Mouse (Mus musculus) G1E (cell line): ENCODE results near the gene Kmt2b.

ENCODE experiments used
- CTCF ChIP-seq: IDR thresholded peaks from 2 replicates; pipeline ENCODE4 v1.5.1; 2012; ENCODE audit warnings: low read depth, low read length, inconsistent platforms, mixed read lengths
- GATA1 ChIP-seq: IDR thresholded peaks from 2 replicates; pipeline ENCODE4 v1.6.1; 2012; ENCODE audit warnings: borderline replicate concordance, low read length, inconsistent platforms, mixed read lengths
- TAL1 ChIP-seq: conservative IDR thresholded peaks from 2 replicates; pipeline ENCODE4 v1.6.1; 2012; ENCODE audit warnings: low read depth, low read length, inconsistent platforms, mixed read lengths

DNA sequence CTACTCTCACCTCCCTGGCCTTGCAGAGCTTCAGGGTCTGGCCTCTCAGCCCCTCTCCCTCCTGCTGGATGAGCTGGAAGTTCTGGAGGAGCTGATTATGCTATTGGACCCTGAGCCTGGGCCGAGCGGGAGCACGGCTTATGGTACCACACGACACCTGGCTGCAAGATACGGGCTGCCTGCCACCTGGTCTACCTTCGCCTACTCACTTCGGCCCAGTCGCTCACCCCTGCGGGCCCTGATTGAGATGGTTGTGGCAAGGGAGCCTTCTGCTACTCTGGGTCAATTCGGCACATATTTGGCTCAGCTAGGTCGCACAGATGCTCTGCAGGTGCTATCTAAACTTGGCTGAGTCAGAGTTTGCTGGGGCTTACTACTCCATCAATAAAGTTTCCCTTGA is 21.0 kb downstream of the Kmt2b start:
- no peak for TF ChIP-seq CTCF
- TF ChIP-seq TAL1 = no peak
- TF ChIP-seq GATA1 = no peak
